Mouse (Mus musculus) intestine, embryonic 14.5 days (tissue): ENCODE data around the gene Gm45808. TPM values are rescaled to one million over a fixed set of nuclear protein-coding genes. Genes with fewer than 3 reads are reported as not detected.

ENCODE experiments used
- ATAC-seq: fragments of 200-750 bp; cut with Nextera tagmentation; replicated peaks from 2 replicates; pipeline ENCODE4 v1.8.0; 2017; ENCODE audit warnings: low read depth, moderate number of reproducible peaks, moderate TSS enrichment, moderate library complexity; ENCODE audit not compliant: low FRiP score, low TSS enrichment
- DNase-seq: peaks from one replicate; pipeline ENCODE4 v3.0.0-alpha.2; 2018; ENCODE audit warnings: low spot score
- H3K27ac ChIP-seq: fragments of 300-500 bp; sonication (generic); 2 replicates; pipeline ENCODE4 v1.5.1; 2014; ENCODE audit warnings: low read depth, mild to moderate bottlenecking, control low read depth
- H3K27me3 ChIP-seq: fragments of 300-500 bp; sonication (generic); replicated peaks from 2 replicates; pipeline ENCODE4 v1.6.1; 2014; ENCODE audit warnings: low read length, control low read depth; ENCODE audit not compliant: control insufficient read depth, insufficient read depth
- H3K36me3 ChIP-seq: fragments of 300-500 bp; sonication (generic); 2 replicates; pipeline ENCODE4 v1.6.1; 2014; ENCODE audit warnings: low read length, control low read depth; ENCODE audit not compliant: control insufficient read depth, insufficient read depth
- H3K4me1 ChIP-seq: fragments of 300-500 bp; sonication (generic); replicated peaks from 2 replicates; pipeline ENCODE4 v1.6.1; 2014; ENCODE audit warnings: low read length, control low read depth, mixed read lengths; ENCODE audit not compliant: control insufficient read depth, insufficient read depth
- H3K4me2 ChIP-seq: fragments of 300-500 bp; sonication (generic); 2 replicates; pipeline ENCODE4 v1.6.1; 2014; ENCODE audit warnings: low read length
- H3K4me3 ChIP-seq: fragments of 300-500 bp; sonication (generic); 2 replicates; pipeline ENCODE4 v1.5.1; 2014; ENCODE audit warnings: low read depth, low read length, control low read depth, mixed read lengths
- H3K9ac ChIP-seq: fragments of 300-500 bp; sonication (generic); 2 replicates; pipeline ENCODE4 v1.6.1; 2014; ENCODE audit warnings: mild to moderate bottlenecking, low read length
- H3K9me3 ChIP-seq: fragments of 300-500 bp; sonication (generic); 2 replicates; pipeline ENCODE4 v1.6.1; 2016; ENCODE audit warnings: low read length, control low read depth; ENCODE audit not compliant: control insufficient read depth
- WGBS: fragments of 180-500 bp; shearing (Covaris S2); extraction: QIAGEN DNeasy Blood & Tissue Kit; methylation state at CpG from one replicate; pipeline ENCODE4 v1.1.7; 2014; 5-methylcytosine and 5-hydroxymethylcytosine counted together
- polyA plus RNA-seq: library from polyadenylated mRNA; unstranded; fragments of >200 nt; fragmentation: Nextera tagmentation; extraction: Ambion mirVana; gene quantifications from 2 replicates; pipeline ENCODE4 v1.2.1, GENCODE M21; 2014

Gene Gm45808
- polyA plus RNA-seq, 1 experiment from 2014 or later = not detected

GRCm38 (mm10) chr7:45492951-45493350 lies 6.3 kb upstream of the Gm45808 start:
- Histone ChIP-seq H3K27ac (no peak overlapping the region), H3K27me3 (no peaks in the 10 kb centered on the region), H3K9me3 (no peaks in the 10 kb centered on the region), H3K4me3 (no peak overlapping the region), H3K4me2 (no peak overlapping the region), H3K36me3 (peaks cover 57% of the 10 kb centered on the region), H3K9ac (no peak overlapping the region), H3K4me1 (peaks cover 12% of the 10 kb centered on the region)
- ATAC-seq = no peak
- WGBS = 91% methylated on average over 5 of the region's 5 CpGs
- no peak for DNase-seq

GRCm38 (mm10) chr7:45492225-45492844 lies 5.7 kb upstream of the Gm45808 start:
- ATAC-seq (no peak), DNase-seq (no peak)
- Histone ChIP-seq H3K9ac (no peak overlapping the region), H3K36me3 (peaks cover 51% of the 10 kb centered on the region), H3K4me3 (no peak overlapping the region), H3K4me1 (peaks cover 15% of the 10 kb centered on the region), H3K27ac (no peak overlapping the region), H3K4me2 (no peak overlapping the region), H3K9me3 (no peaks in the 10 kb centered on the region), H3K27me3 (no peaks in the 10 kb centered on the region)
- WGBS = 93% methylated on average over 8 of the region's 8 CpGs

- ATAC-seq (no peak), DNase-seq (no peak)
- peaks cover 40% of the 10 kb centered on the region for H3K36me3 ChIP-seq
- H3K27me3 ChIP-seq = no peaks in the 10 kb centered on the region
- H3K4me2 ChIP-seq = 0 out of 2 replicates have a peak overlapping the region, but pooled peaks have one; percentile 6
- H3K9ac ChIP-seq = no peak overlapping the region
- H3K4me3 ChIP-seq = no peak overlapping the region
- H3K9me3 ChIP-seq = no peaks in the 10 kb centered on the region
- H3K4me1 ChIP-seq = peaks cover 15% of the 10 kb centered on the region
- 24% methylated on average over 3 of the region's 3 CpGs for WGBS
- peak overlapping the region; percentile 27; the same call in 1 of the 2 replicates for H3K27ac ChIP-seq
Measured at GRCm38 (mm10) chr7:45491264-45491663, 4.7 kb upstream of the Gm45808 start.

- Histone ChIP-seq H3K4me2 (0 out of 2 replicates have a peak overlapping the region, but pooled peaks have one; percentile 6), H3K27me3 (no peaks in the 10 kb centered on the region), H3K27ac (peak overlapping the region; percentile 27; the same call in 1 of the 2 replicates), H3K4me3 (no peak overlapping the region), H3K4me1 (peaks cover 15% of the 10 kb centered on the region), H3K9me3 (no peaks in the 10 kb centered on the region), H3K9ac (no peak overlapping the region), H3K36me3 (peaks cover 35% of the 10 kb centered on the region)
- no peak for ATAC-seq
- DNase-seq = no peak
- 19% methylated on average over 9 of the region's 9 CpGs for WGBS
Measured at GRCm38 (mm10) chr7:45490822-45491221, 4.2 kb upstream of the Gm45808 start.

GRCm38 (mm10) chr7:45489578-45489977 lies 3.0 kb upstream of the Gm45808 start:
- no peak for ATAC-seq
- H3K27me3 ChIP-seq = no peaks in the 10 kb centered on the region
- no peak overlapping the region for H3K27ac ChIP-seq
- 76% methylated on average over 7 of the region's 7 CpGs for WGBS
- peaks cover 23% of the 10 kb centered on the region for H3K36me3 ChIP-seq
- no peak for DNase-seq
- H3K4me1 ChIP-seq = peaks cover 15% of the 10 kb centered on the region
- no peak overlapping the region for H3K9ac ChIP-seq
- no peak overlapping the region for H3K4me3 ChIP-seq
- H3K9me3 ChIP-seq = no peaks in the 10 kb centered on the region
- H3K4me2 ChIP-seq = no peak overlapping the region

- peaks cover 15% of the 10 kb centered on the region for H3K4me1 ChIP-seq
- peak; percentile 58 for ATAC-seq
- H3K27ac ChIP-seq = peak within 1 kb of the TSS; percentile 49
- whole genome bisulfite sequencing = 10% methylated on average over 38 of the region's 38 CpGs
- peak within 1 kb of the TSS; percentile 58 for H3K9ac ChIP-seq
- H3K4me2 ChIP-seq = peak within 1 kb of the TSS; percentile 57
- H3K27me3 ChIP-seq = no peaks in the 10 kb centered on the region
- no peaks in the 10 kb centered on the region for H3K9me3 ChIP-seq
- peak; percentile 71 for DNase-seq
- H3K36me3 ChIP-seq = peaks cover 13% of the 10 kb centered on the region
- H3K4me3 ChIP-seq = peak within 1 kb of the TSS; percentile 47
Measured at GRCm38 (mm10) chr7:45488293-45489204, 1.9 kb upstream of the Gm45808 start, which contains the start of gene Dhdh. Gene Dhdh, minus strand, starts transcription at chr7:45488805.

GRCm38 (mm10) chr7:45487861-45488292 lies 1.3 kb upstream of the Gm45808 start:
- 29% methylated on average over 11 of the region's 11 CpGs for WGBS
- DNase-seq (peak; percentile 68), ATAC-seq (peak; percentile 5; the same call in 1 of the 2 replicates)

GRCm38 (mm10) chr7:45486158-45486557 lies 453 bp downstream of the Gm45808 start:
- DNase-seq = no peak
- Histone ChIP-seq H3K9ac (no peak overlapping the region), H3K27me3 (no peaks in the 10 kb centered on the region), H3K9me3 (no peaks in the 10 kb centered on the region), H3K4me3 (no peak overlapping the region), H3K36me3 (no peaks in the 10 kb centered on the region), H3K4me1 (peaks cover 13% of the 10 kb centered on the region), H3K27ac (no peak overlapping the region), H3K4me2 (no peak overlapping the region)
- no peak for ATAC-seq
- 62% methylated on average over 7 of the region's 7 CpGs for WGBS

More at GRCm38 (mm10) chr7:45487861-45488292, 1.3 kb upstream of the Gm45808 start:
- no peaks in the 10 kb centered on the region for H3K9me3 ChIP-seq
- H3K27me3 ChIP-seq = no peaks in the 10 kb centered on the region
- H3K9ac ChIP-seq = peak overlapping the region; percentile 58; the same call in 1 of the 2 replicates
- peaks cover 6% of the 10 kb centered on the region; the same call in 1 of the 2 replicates for H3K36me3 ChIP-seq
- H3K27ac ChIP-seq = peak overlapping the region; percentile 49
- H3K4me2 ChIP-seq = peak overlapping the region; percentile 57
- peaks cover 15% of the 10 kb centered on the region for H3K4me1 ChIP-seq
- peak overlapping the region; percentile 47 for H3K4me3 ChIP-seq
